Mouse (Mus musculus) embryo, embryonic 10 days (tissue): ENCODE results near the gene Gabarap.
A peak's percentile ranks its signal among the peaks of the same experiment; 100 is the strongest.
"Not testable (repeated sequence)": the region's sequence is repeated elsewhere in the genome, so short reads cannot be mapped to it uniquely, and the experiment has no call there.

Experiments
- DNase-seq: peaks from one replicate; pipeline ENCODE4 v3.0.0-alpha.2; 2015; ENCODE audit warnings: low spot score

The Gabarap gene

GRCm38 (mm10) chr11:69999666-70000065 lies 8.7 kb downstream of the Gabarap start:
- DNase-seq = no peak

GRCm38 (mm10) chr11:70000396-70000898 lies 9.5 kb downstream of the Gabarap start, which contains the start of gene Dvl2:
Gene Dvl2 (plus strand): TSS chr11:70000595.
- DNase-seq = peak; percentile 99

- no peak for DNase-seq
Observed at GRCm38 (mm10) chr11:70001159-70001558, 10.2 kb downstream of the Gabarap start.

GRCm38 (mm10) chr11:70001865-70002264 lies 10.9 kb downstream of the Gabarap start:
- peak; percentile 73 for DNase-seq

- no peak for DNase-seq
Observed at GRCm38 (mm10) chr11:70002471-70002870, 11.5 kb downstream of the Gabarap start.

GRCm38 (mm10) chr11:70005521-70005920 lies 14.6 kb downstream of the Gabarap start:
- peak; percentile 61 for DNase-seq

GRCm38 (mm10) chr11:70010033-70010432 lies 19.1 kb downstream of the Gabarap start:
- no peak for DNase-seq

GRCm38 (mm10) chr11:70010548-70010947 lies 19.6 kb downstream of the Gabarap start:
- no peak for DNase-seq

GRCm38 (mm10) chr11:70010961-70011360 lies 20.0 kb downstream of the Gabarap start:
- no peak for DNase-seq

- DNase-seq = no peak
Observed at GRCm38 (mm10) chr11:70012931-70013330, 22.0 kb downstream of the Gabarap start.

- DNase-seq = no peak
Observed at GRCm38 (mm10) chr11:70013408-70013807, 22.5 kb downstream of the Gabarap start.

GRCm38 (mm10) chr11:70014051-70014450 lies 23.1 kb downstream of the Gabarap start:
- DNase-seq = no peak

- peak; percentile 98 for DNase-seq
Observed at GRCm38 (mm10) chr11:70014880-70015558, 24.1 kb downstream of the Gabarap start, which contains the start of gene Acadvl. Gene Acadvl (minus strand): TSS chr11:70015411.

- DNase-seq = no peak
Observed at GRCm38 (mm10) chr11:70015677-70016076, 24.7 kb downstream of the Gabarap start.

- DNase-seq = not testable (repeated sequence)
Observed at GRCm38 (mm10) chr11:70016177-70016576, 25.2 kb downstream of the Gabarap start.

GRCm38 (mm10) chr11:70016669-70017068 lies 25.7 kb downstream of the Gabarap start, which contains the start of gene Dlg4:
Gene Dlg4 (plus strand): TSS chr11:70016942.
- DNase-seq = no peak

GRCm38 (mm10) chr11:70017199-70017767 lies 26.3 kb downstream of the Gabarap start:
- DNase-seq = no peak

- peak; percentile 83 for DNase-seq
Observed at GRCm38 (mm10) chr11:70018131-70018990, 27.4 kb downstream of the Gabarap start.

- DNase-seq = no peak
Observed at GRCm38 (mm10) chr11:70019495-70020021, 28.6 kb downstream of the Gabarap start.

- DNase-seq = no peak
Observed at GRCm38 (mm10) chr11:70020022-70020631, 29.2 kb downstream of the Gabarap start.

- DNase-seq = peak; percentile 94
Observed at GRCm38 (mm10) chr11:70020731-70021263, 29.9 kb downstream of the Gabarap start.
